Mouse (Mus musculus): ENCODE data around the gene 4930563M21Rik.
A peak's percentile ranks its signal among the peaks of the same experiment; 100 is the strongest.
"Not testable (repeated sequence)": the region's sequence is repeated elsewhere in the genome, so short reads cannot be mapped to it uniquely, and the experiment has no call there.

4930563M21Rik gene

DNA sequence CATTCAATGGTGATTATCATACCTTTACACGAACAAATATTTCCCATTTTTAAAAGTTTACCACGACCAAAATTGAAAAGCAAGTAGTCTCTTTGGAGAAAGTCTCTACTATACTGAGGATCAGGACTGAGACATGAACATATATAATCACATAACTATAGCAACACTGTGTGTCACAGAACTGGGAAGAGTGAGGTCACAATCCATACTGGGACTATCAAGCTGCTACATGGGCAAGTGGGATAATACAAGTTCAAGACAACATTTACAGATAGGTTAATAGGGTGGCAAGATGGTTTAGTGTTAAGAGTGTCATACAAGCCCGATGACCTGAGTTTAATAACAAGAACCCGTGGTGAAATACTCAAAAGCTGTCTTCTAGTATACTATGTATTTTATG lies at the start of gene 4930563M21Rik:
4930563M21Rik (minus strand) TSS at position 101 of the 400 bp plus-strand sequence.
- DNase-seq (ENCODE audit: low spot score in 2 of 2): no peak

DNA sequence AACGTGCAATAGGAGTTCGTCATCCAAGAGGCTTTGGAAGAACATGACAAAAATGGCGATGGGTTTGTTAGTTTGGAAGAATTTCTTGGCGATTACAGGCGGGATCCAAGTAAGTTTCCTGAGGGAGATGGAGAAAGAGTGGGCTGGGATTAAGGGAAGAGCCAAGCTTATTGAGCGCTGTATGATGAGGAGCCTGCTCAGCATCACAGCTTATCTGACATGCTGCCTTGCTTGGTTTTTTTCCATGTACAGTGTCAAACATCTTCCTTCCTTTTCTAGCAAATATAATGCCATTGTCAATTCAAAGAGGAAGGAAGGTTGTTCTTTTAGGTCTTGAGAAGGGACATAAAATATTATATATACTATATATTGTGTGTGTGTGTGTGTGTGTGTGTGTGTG lies 45.8 kb upstream of the 4930563M21Rik start:
- DNase-seq (ENCODE audit: low spot score in 2 of 2): no peak

DNA sequence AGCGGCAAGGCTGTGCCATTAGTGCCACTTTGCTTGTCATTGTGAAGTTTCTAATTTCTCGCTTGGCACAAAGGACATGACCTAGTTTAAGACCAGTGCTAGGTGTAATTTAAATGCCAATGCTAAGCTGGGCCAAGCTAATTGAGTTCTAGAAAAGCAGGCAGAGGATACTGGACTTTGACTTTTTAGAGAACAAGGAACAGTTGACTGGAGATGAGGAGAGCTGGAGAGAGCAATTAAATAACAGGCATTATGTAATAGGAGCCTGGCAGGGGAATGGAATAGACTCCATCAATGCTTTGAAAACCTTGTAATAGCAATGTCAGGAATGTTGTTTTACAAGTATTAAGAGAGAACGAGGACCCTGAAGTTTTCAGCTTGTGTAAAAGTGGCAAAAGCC lies 43.4 kb upstream of the 4930563M21Rik start:
- no peak for DNase-seq (ENCODE audit: low spot score in 2 of 2)

DNA sequence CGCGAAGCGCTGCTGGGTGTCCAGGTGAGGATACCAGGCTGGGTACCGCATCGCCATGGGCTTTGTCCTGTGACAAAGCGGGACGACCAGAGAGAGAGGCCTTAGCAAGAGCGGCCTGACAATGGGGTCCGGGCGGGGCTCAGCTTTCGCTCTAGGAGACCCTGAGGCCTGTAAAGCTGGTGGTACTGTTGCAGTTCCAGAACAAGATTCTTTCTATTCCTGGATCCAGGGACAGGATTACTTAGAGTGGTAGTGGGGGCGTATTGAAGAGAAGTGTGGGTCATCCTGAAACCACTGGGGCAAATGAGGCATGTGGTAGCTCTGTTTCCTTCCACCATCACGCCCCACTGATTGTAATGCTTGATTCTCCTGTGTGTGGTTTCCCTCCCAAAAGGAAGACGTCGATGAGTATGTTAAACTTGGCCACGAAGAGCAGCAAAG lies 31.9 kb upstream of the 4930563M21Rik start:
- no peak for DNase-seq (ENCODE audit: low spot score in 2 of 2)

DNA sequence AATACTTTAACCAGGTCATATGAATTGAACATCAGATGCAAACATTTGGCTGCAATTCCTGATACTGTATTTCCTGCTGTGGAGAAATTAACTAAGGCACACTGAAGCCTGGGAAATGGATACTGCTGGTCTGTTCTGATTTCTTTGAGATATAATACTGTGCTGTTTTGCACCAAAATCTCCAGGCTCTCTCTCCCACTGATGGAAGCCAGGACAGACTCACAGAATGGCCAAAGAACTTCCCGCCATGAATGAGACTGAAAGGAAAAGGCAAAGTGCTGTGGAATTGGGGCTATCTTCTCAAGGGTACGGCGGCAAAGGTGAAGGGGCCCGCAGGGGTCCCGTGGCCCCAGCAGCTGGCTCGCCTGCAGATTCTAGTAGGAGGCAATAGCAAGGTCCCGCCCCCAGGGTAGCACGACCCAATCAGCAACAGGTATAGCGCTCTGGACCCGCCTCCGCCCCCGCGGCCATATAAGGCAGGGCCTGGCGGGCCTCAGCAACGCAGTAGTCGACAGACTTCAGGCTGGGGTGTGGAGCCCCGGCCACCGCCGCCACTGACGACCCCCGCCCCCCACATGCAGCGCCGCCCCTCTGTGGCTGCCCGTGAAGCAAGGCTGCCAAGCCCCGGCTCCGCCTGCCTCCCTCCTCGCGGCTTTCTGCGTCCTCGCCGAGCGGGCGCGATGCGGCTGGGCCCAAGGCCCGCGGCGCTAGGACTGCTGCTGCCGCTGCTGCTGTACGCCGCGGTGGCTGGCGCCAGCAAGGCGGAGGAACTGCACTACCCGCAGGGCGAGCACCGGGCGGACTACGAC lies 31.2 kb upstream of the 4930563M21Rik start, which contains the start of gene Rcn2:
Rcn2 (plus strand) TSS at position 474 of the 809 bp plus-strand sequence.
- peak; percentile 96 to 98 for DNase-seq (ENCODE audit: low spot score in 2 of 2)

DNA sequence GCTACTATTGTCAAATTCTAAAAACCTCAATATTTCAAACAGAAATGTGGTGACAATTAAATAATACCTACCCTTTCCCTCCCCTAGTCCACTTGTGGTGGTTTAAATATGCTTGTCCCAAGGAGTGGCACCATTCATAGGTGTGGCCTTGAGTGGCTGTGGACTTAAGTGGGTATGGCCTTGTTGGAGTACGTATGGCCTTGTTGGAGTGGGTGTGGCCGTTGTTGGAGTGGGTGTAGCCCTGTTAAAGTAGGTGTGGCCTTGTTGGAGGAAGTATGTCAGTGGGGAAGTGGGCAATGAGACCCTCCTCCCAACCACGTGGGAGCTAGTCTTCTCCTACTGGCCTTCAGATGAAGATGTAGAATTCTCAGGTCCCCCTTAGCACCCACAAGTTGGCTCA lies 21.9 kb upstream of the 4930563M21Rik start:
- no peak for DNase-seq (ENCODE audit: low spot score in 2 of 2)

DNA sequence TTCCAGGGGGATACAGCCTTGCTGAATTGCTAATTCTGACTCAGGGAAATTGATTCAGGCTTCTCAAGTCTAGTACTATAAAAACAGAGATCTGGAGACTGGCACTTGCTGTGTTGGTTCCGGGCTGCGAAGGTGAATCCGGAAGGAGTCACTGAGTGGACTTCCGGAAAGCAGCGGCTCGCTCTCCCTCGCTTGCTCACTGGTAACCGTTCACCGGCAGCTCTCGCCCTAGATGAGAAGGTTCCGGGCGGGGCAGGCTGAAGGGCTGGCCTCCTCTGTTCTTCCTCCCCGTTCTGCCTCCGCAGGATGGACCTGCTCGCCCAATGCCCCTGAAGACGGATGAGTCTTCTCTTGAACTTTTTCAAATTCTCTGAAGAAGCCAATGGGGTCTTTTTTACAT lies 16.9 kb upstream of the 4930563M21Rik start:
- DNase-seq (ENCODE audit: low spot score in 2 of 2): no peak

DNA sequence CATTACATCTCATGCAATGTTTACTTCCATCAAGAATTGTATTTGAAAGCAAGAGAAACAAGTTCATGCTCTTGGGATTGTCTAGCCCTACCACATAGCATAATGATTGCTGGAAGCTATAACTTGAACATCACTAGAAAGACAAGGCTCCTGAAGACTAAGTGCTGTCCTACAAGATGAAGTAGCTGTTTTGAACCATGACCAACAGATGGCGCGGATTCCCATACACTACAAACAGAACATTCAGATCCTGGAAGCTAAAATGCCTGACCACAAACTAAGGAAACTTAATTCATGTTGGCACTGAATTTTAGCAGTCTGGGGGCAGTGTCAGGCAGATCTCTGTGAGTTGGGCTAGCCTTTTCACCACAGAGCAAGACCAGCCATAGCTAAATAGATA lies 14.4 kb upstream of the 4930563M21Rik start:
- no peak for DNase-seq (ENCODE audit: low spot score in 2 of 2)

DNA sequence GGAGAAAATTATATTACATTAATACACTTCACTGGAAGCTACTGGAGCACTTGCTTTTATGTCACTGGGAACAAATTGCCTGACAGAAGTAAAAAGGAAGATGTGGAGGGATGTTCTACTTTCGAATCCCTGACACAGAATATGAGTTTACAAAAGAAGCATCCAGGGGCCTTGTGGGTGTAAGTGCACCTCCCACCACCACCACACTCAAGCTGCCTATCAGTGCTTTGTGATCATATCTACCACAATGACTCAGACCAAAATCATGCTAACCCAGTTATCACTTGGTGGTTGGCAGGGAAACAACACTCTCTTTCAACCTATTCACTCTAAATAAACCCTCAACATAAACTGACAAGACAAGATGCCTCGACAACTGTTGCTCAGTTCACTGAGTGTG lies 5.7 kb downstream of the 4930563M21Rik start:
- DNase-seq (ENCODE audit: low spot score in 2 of 2): not testable (repeated sequence)

DNA sequence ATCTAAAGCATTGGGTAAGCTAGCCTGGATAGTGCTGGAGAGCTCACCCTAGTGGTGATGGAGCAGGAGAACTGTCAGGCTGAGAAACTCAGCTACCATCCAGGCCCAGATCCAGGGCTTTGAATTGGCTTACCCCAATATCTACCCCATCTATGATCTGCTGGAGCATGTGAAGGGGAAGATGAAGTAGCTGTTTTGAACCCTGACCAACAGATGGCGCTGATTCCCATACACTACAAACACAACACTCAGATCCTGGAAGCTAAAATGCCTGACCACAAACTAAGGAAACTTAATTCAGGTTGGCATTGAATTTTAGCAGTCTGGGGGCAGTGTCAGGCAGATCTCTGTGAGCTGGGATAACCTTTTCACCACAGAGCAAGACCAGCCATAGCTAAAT lies 63.5 kb downstream of the 4930563M21Rik start:
- DNase-seq (ENCODE audit: low spot score in 2 of 2): peak in 1 of 2 experiments; percentile 62

DNA sequence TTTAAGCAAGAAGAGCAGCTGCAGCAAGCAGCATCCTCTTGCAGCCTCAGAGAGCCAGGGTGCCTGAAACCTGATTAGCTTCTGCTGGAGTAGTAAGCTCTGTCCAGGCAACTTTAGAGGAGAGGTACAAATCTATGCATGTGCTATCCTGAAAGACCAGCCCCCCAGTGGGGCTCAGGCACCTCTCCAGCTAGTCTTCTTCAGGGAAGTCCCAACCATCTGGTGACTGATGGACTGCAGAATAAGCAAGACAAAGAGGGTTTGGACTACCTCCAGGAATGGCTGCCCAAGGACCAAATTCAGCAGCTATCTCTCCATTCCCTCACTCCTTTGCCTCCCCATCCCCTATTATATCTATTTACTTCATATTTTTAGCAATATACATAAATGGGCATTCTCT lies 69.0 kb downstream of the 4930563M21Rik start:
- no peak for DNase-seq (ENCODE audit: low spot score in 2 of 2)

DNA sequence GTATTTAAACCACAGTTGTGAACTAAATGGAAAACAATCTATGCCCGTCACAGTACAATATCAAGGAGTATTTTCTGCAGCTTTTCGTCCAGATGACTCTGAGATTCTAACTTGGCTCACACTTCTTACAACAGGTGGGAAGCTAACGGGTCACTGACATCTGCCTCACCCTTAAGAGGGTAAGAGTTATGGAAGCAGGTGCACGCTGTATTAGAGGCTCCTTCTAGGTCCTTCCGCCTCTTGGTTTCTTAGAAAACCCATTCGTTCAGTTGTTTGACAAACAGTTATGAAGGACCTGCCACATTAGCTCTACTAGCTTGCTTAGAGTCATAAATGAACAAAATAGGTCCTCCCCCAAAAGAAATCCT lies 71.7 kb downstream of the 4930563M21Rik start:
- no peak for DNase-seq (ENCODE audit: low spot score in 2 of 2)

DNA sequence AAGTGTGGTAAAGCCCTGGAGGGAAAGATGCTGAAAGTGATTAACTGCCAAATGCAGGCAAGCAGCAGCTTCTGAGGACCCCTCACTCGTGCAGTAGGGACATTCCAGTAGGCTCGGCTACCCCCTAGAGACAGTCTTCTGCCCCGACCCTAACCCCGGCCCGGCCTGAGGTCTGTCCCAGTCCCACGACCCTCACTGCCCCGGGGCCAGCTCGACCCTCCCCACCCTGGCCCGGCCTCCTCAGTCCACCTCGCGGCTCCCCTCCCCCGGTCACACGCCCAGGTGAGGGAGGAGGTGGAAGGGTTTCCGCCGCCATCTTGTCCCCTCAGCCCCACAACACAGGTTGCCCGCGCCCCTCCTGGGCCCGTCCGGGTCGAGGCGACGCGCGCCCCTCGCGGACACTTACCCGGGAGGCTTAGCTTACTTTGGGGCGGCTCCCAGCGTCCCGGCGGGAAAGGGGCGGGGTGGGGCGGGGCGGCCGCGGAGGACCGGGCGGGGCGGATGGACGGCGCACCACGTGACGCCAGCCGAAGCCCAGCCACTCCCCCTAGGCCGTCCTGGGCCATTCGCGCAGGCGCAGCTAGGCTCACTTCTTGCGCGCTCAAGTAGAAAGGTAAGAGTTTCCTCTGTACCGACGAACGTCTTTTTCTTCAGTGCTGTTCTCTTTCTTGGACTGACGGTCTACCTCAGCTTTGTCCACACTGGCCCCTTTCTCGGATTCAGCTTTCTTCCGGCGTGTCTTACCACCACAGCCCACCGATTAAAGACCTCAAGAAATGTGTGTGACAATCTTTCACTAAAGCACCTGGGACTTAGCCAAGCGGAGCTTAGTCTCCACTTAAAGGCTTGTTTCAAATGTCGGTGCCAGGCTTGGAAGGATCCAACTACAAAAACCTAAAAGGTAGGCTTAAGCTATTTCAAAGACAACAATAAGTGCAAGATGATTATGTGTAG lies 72.4 kb downstream of the 4930563M21Rik start, which contains the start of gene Scaper:
Scaper (minus strand) TSS at position 456 of the 954 bp plus-strand sequence.
- peak; percentile 82 to 92 for DNase-seq (ENCODE audit: low spot score in 2 of 2)

DNA sequence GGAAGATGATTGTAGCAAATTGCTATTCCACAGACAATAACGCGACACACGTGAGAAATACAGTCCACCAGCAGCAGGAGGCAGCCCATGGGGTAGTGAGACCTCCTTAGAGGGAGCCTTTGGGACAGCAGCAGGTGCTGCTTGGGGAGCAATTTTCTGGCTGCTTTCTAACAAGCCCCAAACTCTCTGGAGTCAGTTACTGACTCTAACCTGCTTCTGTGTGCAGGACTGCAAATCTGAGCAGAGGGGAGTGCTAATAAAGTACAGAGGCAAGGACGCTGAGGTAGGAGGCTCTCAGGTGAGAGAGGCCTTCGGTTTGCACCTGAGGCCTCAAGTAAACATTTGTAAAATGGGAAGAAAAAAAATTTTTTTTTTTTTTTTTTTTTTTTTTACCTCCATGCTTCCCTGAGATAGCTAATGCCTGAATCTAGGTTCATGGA lies 73.1 kb downstream of the 4930563M21Rik start:
- peak; percentile 10 to 21 for DNase-seq (ENCODE audit: low spot score in 2 of 2)

DNA sequence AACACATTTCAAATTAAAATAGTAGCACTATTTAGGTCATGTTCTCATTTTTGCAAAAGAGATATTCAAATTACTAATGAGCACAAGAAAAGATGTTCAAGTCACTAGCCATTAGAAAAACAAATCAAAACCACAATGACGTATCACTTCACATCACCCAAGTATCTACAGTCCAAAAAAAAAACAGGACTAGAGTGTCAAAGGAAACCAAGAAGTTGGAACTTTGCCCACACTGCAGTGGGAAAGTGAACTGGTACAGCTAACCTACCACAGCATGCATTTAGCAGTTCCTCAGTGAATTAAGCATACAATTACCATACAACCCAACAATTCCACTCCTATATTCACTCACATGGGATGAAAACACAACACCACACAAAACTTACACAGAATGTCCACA lies 77.9 kb downstream of the 4930563M21Rik start:
- no peak for DNase-seq (ENCODE audit: low spot score in 2 of 2)

DNA sequence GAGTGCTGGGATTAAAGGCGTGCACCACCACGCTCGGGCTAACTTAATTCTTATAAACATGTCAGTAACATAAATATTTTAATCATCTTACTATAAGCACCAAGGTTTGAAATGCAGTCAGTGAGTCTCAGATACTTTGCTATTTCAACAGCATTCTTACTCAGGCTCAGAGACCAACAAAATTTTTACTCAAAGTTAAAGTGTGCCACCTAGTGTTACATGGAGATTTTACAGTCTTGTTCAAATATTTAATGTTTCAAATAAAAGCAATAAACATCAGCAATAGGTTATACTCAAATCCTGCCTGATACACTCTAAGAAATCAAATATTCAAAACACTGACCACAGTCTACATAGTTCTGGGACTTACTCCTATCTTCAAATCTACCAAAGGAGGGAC lies 91.8 kb downstream of the 4930563M21Rik start:
- DNase-seq (ENCODE audit: low spot score in 2 of 2): peak in 1 of 2 experiments; percentile 31

DNA sequence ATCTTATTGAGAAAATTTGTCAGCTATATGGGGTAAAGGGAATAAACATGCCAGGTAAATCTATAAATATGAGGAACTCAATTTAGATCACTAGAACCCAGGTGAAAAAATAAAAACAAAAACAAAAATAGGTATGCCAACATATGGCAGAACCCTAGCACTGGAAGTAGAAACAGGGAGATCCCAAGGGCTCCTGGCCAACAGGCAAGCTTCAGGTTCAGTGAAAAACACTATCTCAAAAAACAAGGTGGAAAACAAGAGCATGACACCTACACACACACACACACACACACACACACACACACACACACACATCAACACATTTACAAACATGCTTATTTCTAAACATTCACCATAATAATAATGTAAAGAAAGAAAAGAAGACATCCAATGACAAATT lies 93.6 kb downstream of the 4930563M21Rik start:
- DNase-seq (ENCODE audit: low spot score in 2 of 2): no peak

All from thymus, postnatal 10 days (tissue).